Mouse (Mus musculus): ENCODE data around the gene B4galnt1. TPM values are rescaled to one million over a fixed set of nuclear protein-coding genes. Genes with fewer than 3 reads are reported as not detected.

The B4galnt1 gene
- polyA plus RNA-seq, 1 experiment, result 247 TPM

GRCm38 (mm10) chr10:127197505-127198110, 32.6 kb downstream of the B4galnt1 start:
- WGBS, result 73% methylated on average over 11 of the region's 11 CpGs
- no peak for DNase-seq (ENCODE audit: low read depth, low spot score)

- no peak for DNase-seq (ENCODE audit: low read depth, low spot score)
- 41% methylated on average over 2 of the region's 2 CpGs for WGBS
Measured at GRCm38 (mm10) chr10:127198492-127198891, 33.5 kb downstream of the B4galnt1 start.

GRCm38 (mm10) chr10:127199068-127199467, 34.0 kb downstream of the B4galnt1 start:
- WGBS, result 84% methylated on average over 5 of the region's 5 CpGs

GRCm38 (mm10) chr10:127199474-127199873, 34.4 kb downstream of the B4galnt1 start:
- no peak for DNase-seq (ENCODE audit: low read depth, low spot score)
- 87% methylated on average over 11 of the region's 11 CpGs for WGBS

More at GRCm38 (mm10) chr10:127199068-127199467, 34.0 kb downstream of the B4galnt1 start:
- DNase-seq (ENCODE audit: low read depth, low spot score), result no peak

GRCm38 (mm10) chr10:127200279-127200678, 35.3 kb downstream of the B4galnt1 start:
- WGBS, result 88% methylated on average over 8 of the region's 8 CpGs

GRCm38 (mm10) chr10:127203106-127203505, 38.1 kb downstream of the B4galnt1 start:
- WGBS, result 92% methylated on average over 3 of the region's 3 CpGs
- DNase-seq (ENCODE audit: low read depth, low spot score), result no peak

More at GRCm38 (mm10) chr10:127200279-127200678, 35.3 kb downstream of the B4galnt1 start:
- no peak for DNase-seq (ENCODE audit: low read depth, low spot score)

GRCm38 (mm10) chr10:127204589-127204988, 39.6 kb downstream of the B4galnt1 start:
- WGBS, result 81% methylated on average over 5 of the region's 5 CpGs
- DNase-seq (ENCODE audit: low read depth, low spot score), result no peak

GRCm38 (mm10) chr10:127205373-127205772, 40.3 kb downstream of the B4galnt1 start:
- 73% methylated on average over 10 of the region's 10 CpGs for WGBS
- no peak for DNase-seq (ENCODE audit: low read depth, low spot score)

- WGBS, result 80% methylated on average over 4 of the region's 4 CpGs
- no peak for DNase-seq (ENCODE audit: low read depth, low spot score)
Measured at GRCm38 (mm10) chr10:127208921-127209320, 43.9 kb downstream of the B4galnt1 start.

GRCm38 (mm10) chr10:127209928-127210570, 45.0 kb downstream of the B4galnt1 start:
- 85% methylated on average over 13 of the region's 13 CpGs for WGBS
- DNase-seq (ENCODE audit: low read depth, low spot score), result no peak

GRCm38 (mm10) chr10:127210961-127211405, 46.0 kb downstream of the B4galnt1 start:
- peak; percentile 44 for DNase-seq (ENCODE audit: low read depth, low spot score)

GRCm38 (mm10) chr10:127211414-127211854, 46.4 kb downstream of the B4galnt1 start, which contains the start of gene Pip4k2c:
Gene Pip4k2c, minus strand, starts transcription at chr10:127211585.
- WGBS, result under 1% methylated on average over 47 of the region's 47 CpGs
- DNase-seq (ENCODE audit: low read depth, low spot score), result peak; percentile 60

More at GRCm38 (mm10) chr10:127210961-127211405, 46.0 kb downstream of the B4galnt1 start:
- WGBS, result under 1% methylated on average over 25 of the region's 25 CpGs

GRCm38 (mm10) chr10:127213272-127213671, 48.2 kb downstream of the B4galnt1 start:
- DNase-seq (ENCODE audit: low read depth, low spot score), result no peak

GRCm38 (mm10) chr10:127213704-127214421, 48.8 kb downstream of the B4galnt1 start:
- WGBS, result 78% methylated on average over 13 of the region's 13 CpGs
- no peak for DNase-seq (ENCODE audit: low read depth, low spot score)

More at GRCm38 (mm10) chr10:127213272-127213671, 48.2 kb downstream of the B4galnt1 start:
- WGBS, result 73% methylated on average over 8 of the region's 8 CpGs

GRCm38 (mm10) chr10:127214422-127214803, 49.4 kb downstream of the B4galnt1 start:
- 5% methylated on average over 1 of the region's 1 CpGs for WGBS
- no peak for DNase-seq (ENCODE audit: low read depth, low spot score)

GRCm38 (mm10) chr10:127216456-127216855, 51.4 kb downstream of the B4galnt1 start:
- whole genome bisulfite sequencing, result 96% methylated on average over 11 of the region's 11 CpGs
- no peak for DNase-seq (ENCODE audit: low read depth, low spot score)

GRCm38 (mm10) chr10:127217177-127217576, 52.2 kb downstream of the B4galnt1 start:
- no peak for DNase-seq (ENCODE audit: low read depth, low spot score)

- 91% methylated on average over 2 of the region's 2 CpGs for WGBS
- DNase-seq (ENCODE audit: low read depth, low spot score), result no peak
Measured at GRCm38 (mm10) chr10:127218339-127218738, 53.3 kb downstream of the B4galnt1 start.
